Mouse (Mus musculus) olfactory bulb, adult 2 months (tissue): ENCODE data around the gene Steap3.

Source experiments
- CTCF ChIP-seq: fragments of 200-500 bp; IDR thresholded peaks from 2 replicates; pipeline ENCODE4 v1.5.1; 2012; ENCODE audit warnings: low read depth, mild to moderate bottlenecking, low read length, moderate library complexity; ENCODE audit not compliant: insufficient read depth
- POLR2A ChIP-seq: fragments of 200-500 bp; IDR thresholded peaks from 2 replicates; pipeline ENCODE4 v1.6.1; 2012; ENCODE audit warnings: mild to moderate bottlenecking, low read depth, low read length, moderate library complexity; ENCODE audit not compliant: insufficient read depth

GRCm38 (mm10) chr1:120203836-120204235, 68.7 kb downstream of the Steap3 start:
- TF ChIP-seq CTCF (no peak), POLR2A (no peak)
